Mouse (Mus musculus): Measurements from ENCODE around the gene Stra6. TPM values are rescaled to one million over a fixed set of nuclear protein-coding genes. Genes with fewer than 3 reads are reported as not detected.

Gene Stra6
- polyA plus RNA-seq, 1 experiment, result not detected

DNA sequence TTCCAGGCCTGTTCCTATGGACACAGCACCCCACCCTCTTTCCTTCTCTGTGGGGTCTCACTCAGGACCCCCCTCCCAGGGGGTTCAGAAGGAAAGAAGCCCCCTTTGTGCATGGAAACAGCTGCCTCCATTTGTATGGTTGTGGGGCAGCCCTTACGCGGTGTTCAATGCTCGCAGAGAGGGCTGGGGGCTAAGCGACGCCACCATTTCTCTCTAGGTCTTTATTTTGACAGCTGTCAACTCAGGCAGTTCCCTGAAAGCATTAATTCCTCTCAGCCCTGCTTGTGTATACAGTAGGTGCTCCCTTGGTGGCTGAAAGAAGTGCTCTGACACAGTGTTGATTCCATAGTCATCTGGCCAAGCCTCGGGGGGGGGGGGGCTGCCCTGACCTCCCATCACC is 40.1 kb downstream of the Stra6 start:
- Histone ChIP-seq H3K27ac (ENCODE audit: control insufficient read depth, insufficient read depth, low read depth, low read length, poor library complexity) (no peak overlapping the region), H3K4me1 (ENCODE audit: control insufficient read depth, insufficient read depth, low read length) (no peaks in the 10 kb centered on the region), H3K4me3 (replicated peaks; ENCODE audit: control insufficient read depth, low read depth, low read length) (no peak overlapping the region)
- 89% methylated on average over 6 of the region's 6 CpGs for WGBS
- TF ChIP-seq POLR2A (IDR thresholded peaks at IDR 0.05; ENCODE audit: borderline replicate concordance, control insufficient read depth, low read depth, low read length) (no peak), CTCF (IDR thresholded peaks at IDR 0.05; ENCODE audit: control insufficient read depth, insufficient read depth, low read length) (no peak)

DNA sequence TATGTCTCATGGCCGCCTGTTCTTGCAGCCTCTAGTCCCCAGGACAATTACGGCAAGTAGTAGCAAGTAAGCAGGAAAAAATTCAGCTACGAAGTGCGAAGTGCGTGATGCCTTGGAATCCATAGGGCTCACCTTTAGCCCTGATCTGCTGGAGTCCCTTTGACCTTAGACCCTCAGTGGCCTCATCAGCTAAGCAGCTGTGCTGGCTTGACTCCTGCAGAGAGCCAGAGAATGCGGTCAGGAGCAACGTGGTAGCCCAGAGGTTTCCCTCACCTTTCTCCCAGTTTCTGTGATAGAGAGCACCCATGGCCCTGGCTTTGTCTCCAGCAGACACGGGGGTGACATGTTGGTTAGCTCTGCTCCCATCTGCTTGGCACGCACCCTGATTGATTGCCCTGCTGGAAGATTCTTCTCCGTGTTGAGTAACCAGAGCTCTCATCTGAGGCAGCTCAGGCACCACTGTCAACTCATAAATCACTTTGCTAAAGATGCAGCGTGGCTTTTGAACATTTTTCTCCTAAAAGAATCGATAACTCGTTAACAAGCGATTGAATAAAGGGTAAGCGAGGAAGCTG is 42.1 kb downstream of the Stra6 start:
- Histone ChIP-seq H3K27ac (ENCODE audit: control insufficient read depth, insufficient read depth, low read depth, low read length, poor library complexity) (no peak overlapping the region), H3K4me3 (replicated peaks; ENCODE audit: control insufficient read depth, low read depth, low read length) (no peak overlapping the region), H3K4me1 (ENCODE audit: control insufficient read depth, insufficient read depth, low read length) (no peaks in the 10 kb centered on the region)
- TF ChIP-seq POLR2A (IDR thresholded peaks at IDR 0.05; ENCODE audit: borderline replicate concordance, control insufficient read depth, low read depth, low read length) (no peak), CTCF (IDR thresholded peaks at IDR 0.05; ENCODE audit: control insufficient read depth, insufficient read depth, low read length) (no peak)
- 68% methylated on average over 15 of the region's 15 CpGs for WGBS

DNA sequence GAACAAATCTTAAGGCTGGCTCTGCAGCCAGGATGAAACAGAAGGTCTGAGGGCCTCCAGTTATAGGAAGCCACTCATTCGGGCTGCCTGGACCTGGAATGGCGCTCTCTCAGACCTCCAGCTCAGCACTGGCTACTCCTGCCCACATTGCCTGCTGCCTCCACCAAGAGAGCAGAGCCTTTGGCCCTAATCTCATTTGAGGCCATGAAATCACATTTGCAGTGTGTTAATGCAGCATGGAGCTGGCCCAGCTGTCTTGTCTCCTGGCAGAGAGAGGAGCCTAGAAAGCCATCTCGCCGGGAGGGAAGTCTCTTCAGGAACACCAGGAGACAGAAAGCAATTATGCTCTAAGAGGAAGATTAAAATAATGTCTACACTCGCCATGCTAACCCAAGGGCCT is 43.9 kb downstream of the Stra6 start:
- Histone ChIP-seq H3K4me1 (ENCODE audit: control insufficient read depth, insufficient read depth, low read length) (no peaks in the 10 kb centered on the region), H3K4me3 (replicated peaks; ENCODE audit: control insufficient read depth, low read depth, low read length) (no peak overlapping the region), H3K27ac (ENCODE audit: control insufficient read depth, insufficient read depth, low read depth, low read length, poor library complexity) (no peak overlapping the region)
- TF ChIP-seq CTCF (IDR thresholded peaks at IDR 0.05; ENCODE audit: control insufficient read depth, insufficient read depth, low read length), result no peak
- TF ChIP-seq POLR2A (IDR thresholded peaks at IDR 0.05; ENCODE audit: borderline replicate concordance, control insufficient read depth, low read depth, low read length), result no peak
- 77% methylated on average over 5 of the region's 5 CpGs for WGBS

DNA sequence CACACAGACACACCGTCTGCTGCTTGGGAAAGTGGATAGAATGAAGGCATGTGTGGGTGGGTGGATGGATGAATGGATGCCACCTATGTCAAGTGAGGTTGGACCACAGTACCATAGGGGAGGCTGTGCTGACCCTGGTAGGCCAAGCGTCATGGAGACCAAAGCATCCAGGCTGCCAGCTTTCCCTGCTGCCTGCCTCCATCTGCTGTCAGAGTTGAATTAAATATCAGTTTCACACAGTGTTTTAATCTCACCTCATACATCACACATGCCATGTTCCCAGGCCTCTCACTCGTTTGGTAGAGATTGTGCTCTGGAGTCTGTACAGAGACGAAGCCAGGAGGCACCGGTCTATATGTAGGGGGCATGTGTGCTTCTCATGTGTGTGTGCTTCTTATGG is 47.2 kb downstream of the Stra6 start:
- WGBS, result 75% methylated on average over 5 of the region's 5 CpGs
- Histone ChIP-seq H3K4me1 (ENCODE audit: control insufficient read depth, insufficient read depth, low read length) (no peaks in the 10 kb centered on the region), H3K4me3 (replicated peaks; ENCODE audit: control insufficient read depth, low read depth, low read length) (no peak overlapping the region), H3K27ac (ENCODE audit: control insufficient read depth, insufficient read depth, low read depth, low read length, poor library complexity) (no peak overlapping the region)
- TF ChIP-seq CTCF (IDR thresholded peaks at IDR 0.05; ENCODE audit: control insufficient read depth, insufficient read depth, low read length), result no peak
- TF ChIP-seq POLR2A (IDR thresholded peaks at IDR 0.05; ENCODE audit: borderline replicate concordance, control insufficient read depth, low read depth, low read length), result no peak

DNA sequence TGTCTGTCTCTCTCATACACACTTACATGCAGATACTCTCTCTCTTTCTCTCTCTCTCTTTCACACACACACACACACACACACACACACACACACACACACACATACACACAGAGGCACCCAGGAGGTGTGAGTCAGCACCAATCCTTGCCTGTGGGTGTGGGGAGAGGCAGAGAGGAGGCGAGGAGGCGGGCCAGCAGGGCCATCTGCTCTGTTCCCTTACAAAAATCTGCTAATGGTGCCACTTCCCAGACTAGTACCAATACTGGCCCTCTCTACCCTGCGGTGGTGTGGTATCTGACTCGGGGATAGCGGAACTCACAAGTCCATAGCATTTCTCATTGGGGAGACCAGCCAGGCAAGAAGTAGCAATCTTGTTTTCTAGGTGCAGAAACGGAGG is 47.8 kb downstream of the Stra6 start:
- H3K4me1 ChIP-seq (ENCODE audit: control insufficient read depth, insufficient read depth, low read length), result no peaks in the 10 kb centered on the region
- H3K27ac ChIP-seq (ENCODE audit: control insufficient read depth, insufficient read depth, low read depth, low read length, poor library complexity), result no peak overlapping the region
- H3K4me3 ChIP-seq (replicated peaks; ENCODE audit: control insufficient read depth, low read depth, low read length), result no peak overlapping the region
- TF ChIP-seq CTCF (IDR thresholded peaks at IDR 0.05; ENCODE audit: control insufficient read depth, insufficient read depth, low read length), result no peak
- no peak for TF ChIP-seq POLR2A (IDR thresholded peaks at IDR 0.05; ENCODE audit: borderline replicate concordance, control insufficient read depth, low read depth, low read length)
- whole genome bisulfite sequencing, result 59% methylated on average over 6 of the region's 6 CpGs

DNA sequence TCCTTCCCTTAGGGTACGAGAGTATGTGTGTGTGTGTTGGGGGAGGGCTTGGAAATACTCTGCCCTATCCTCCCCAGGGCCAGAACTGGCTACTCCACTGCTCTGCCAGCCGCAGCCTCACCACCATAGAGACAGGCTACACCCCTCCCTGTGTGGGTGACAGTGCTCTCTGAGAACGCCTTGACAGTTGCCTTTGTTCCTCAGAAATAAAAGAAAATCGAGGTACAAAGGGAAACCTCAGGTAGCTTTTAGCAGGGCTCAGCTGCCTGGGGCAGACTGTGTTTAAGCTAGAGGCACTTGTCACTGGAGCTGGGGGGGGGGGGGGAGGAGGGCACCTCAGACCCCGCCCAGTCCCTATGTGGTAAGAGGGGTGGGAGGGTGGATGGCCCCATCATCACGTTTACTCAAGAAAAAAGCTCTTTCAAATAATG is 48.7 kb downstream of the Stra6 start:
- H3K27ac ChIP-seq (ENCODE audit: control insufficient read depth, insufficient read depth, low read depth, low read length, poor library complexity), result no peak overlapping the region
- 41% methylated on average over 6 of the region's 6 CpGs for WGBS
- H3K4me1 ChIP-seq (ENCODE audit: control insufficient read depth, insufficient read depth, low read length), result no peaks in the 10 kb centered on the region
- no peak for TF ChIP-seq CTCF (IDR thresholded peaks at IDR 0.05; ENCODE audit: control insufficient read depth, insufficient read depth, low read length)
- no peak overlapping the region for H3K4me3 ChIP-seq (replicated peaks; ENCODE audit: control insufficient read depth, low read depth, low read length)

DNA sequence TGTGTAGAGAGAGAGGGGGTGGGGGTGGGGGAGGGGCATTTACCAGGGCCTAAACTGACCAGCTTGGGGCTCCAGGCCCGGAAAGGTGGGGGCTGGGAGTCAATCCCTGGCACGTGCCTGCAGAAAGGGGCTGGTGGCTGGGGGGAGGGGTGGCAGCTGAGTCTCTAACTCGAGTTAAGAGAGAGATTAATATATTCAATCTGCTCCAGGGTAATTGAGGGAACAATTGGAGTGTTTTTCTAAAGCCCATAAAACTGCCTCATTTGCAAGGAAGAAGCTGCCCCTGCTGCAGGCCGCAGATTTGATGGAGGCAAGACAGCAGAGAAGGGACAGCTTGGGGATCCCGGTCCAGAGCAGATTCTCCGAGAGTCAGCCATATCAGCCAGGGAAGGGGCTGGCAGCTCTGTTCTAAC is 49.3 kb downstream of the Stra6 start:
- TF ChIP-seq CTCF (IDR thresholded peaks at IDR 0.05; ENCODE audit: control insufficient read depth, insufficient read depth, low read length) (no peak), POLR2A (IDR thresholded peaks at IDR 0.05; ENCODE audit: borderline replicate concordance, control insufficient read depth, low read depth, low read length) (no peak)
- no peaks in the 10 kb centered on the region for H3K4me1 ChIP-seq (ENCODE audit: control insufficient read depth, insufficient read depth, low read length)
- H3K4me3 ChIP-seq (replicated peaks; ENCODE audit: control insufficient read depth, low read depth, low read length), result no peak overlapping the region
- 33% methylated on average over 6 of the region's 6 CpGs for WGBS
- H3K27ac ChIP-seq (ENCODE audit: control insufficient read depth, insufficient read depth, low read depth, low read length, poor library complexity), result no peak overlapping the region

DNA sequence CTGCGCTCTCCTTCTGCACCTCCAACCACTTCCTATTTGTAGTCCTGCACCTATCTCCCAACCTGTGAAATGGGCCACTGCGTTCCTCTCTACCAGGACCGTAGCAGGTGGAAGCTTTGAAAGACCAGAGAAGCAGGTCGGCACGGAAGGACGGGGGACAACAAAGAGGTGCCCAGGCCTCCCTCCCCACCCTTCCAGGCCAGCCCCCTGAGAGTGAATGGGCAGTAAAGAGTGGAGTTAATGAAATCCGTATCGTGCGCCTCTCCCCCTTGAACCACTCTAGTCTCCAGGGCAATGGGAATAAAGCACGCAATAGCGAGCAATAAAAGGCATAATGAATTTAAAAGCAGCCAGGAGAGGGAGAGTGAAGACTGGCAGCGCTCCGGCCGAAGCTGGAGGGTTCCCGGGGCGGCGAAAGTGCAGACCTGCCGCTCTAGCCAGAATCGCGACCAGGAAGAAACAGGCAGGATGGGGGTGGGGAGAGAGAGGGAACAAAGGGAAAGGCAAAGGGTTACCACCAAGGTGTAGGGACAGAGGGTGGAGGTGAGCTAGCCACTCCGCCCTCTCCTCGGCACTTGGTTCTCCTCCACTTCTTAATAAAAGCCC is 49.8 kb downstream of the Stra6 start:
- TF ChIP-seq POLR2A (IDR thresholded peaks at IDR 0.05; ENCODE audit: borderline replicate concordance, control insufficient read depth, low read depth, low read length), result no peak
- no peak for TF ChIP-seq CTCF (IDR thresholded peaks at IDR 0.05; ENCODE audit: control insufficient read depth, insufficient read depth, low read length)
- Histone ChIP-seq H3K4me1 (ENCODE audit: control insufficient read depth, insufficient read depth, low read length) (no peaks in the 10 kb centered on the region), H3K27ac (ENCODE audit: control insufficient read depth, insufficient read depth, low read depth, low read length, poor library complexity) (no peak overlapping the region), H3K4me3 (replicated peaks; ENCODE audit: control insufficient read depth, low read depth, low read length) (no peak overlapping the region)
- WGBS, result 7% methylated on average over 22 of the region's 22 CpGs

DNA sequence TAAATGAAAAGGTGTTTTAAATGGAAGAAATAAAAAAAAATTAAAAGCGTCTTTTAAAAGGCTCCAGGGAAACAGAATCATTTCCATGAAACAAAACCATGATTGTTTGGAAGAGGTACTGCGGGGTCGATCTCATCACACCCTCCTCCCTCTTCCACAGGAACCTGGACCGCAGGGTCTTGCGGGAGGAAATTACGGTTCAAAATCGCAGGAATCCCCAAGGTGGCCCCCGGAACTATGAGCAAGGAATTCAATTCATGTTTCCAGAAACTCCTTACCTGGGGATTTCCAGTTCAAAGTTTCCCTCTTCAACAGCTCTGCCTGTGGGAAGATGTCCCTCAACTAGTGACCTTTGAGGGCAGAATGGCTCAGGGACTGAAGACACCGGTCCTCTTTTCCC is 50.4 kb downstream of the Stra6 start:
- TF ChIP-seq CTCF (IDR thresholded peaks at IDR 0.05; ENCODE audit: control insufficient read depth, insufficient read depth, low read length), result no peak
- no peak for TF ChIP-seq POLR2A (IDR thresholded peaks at IDR 0.05; ENCODE audit: borderline replicate concordance, control insufficient read depth, low read depth, low read length)
- H3K27ac ChIP-seq (ENCODE audit: control insufficient read depth, insufficient read depth, low read depth, low read length, poor library complexity), result no peak overlapping the region
- H3K4me1 ChIP-seq (ENCODE audit: control insufficient read depth, insufficient read depth, low read length), result no peaks in the 10 kb centered on the region
- no peak overlapping the region for H3K4me3 ChIP-seq (replicated peaks; ENCODE audit: control insufficient read depth, low read depth, low read length)
- WGBS, result 3% methylated on average over 9 of the region's 9 CpGs

All from bone marrow, adult 2 months (tissue).